Mouse (Mus musculus) forebrain, embryonic 12.5 days (tissue): ENCODE measurements around the gene Nnat. TPM values are rescaled to one million over a fixed set of nuclear protein-coding genes. Genes with fewer than 3 reads are reported as not detected.

Source experiments
- ATAC-seq: fragments of 200-750 bp; cut with Nextera tagmentation; 2 replicates; pipeline ENCODE4 v1.8.0; 2017; ENCODE audit warnings: moderate TSS enrichment; ENCODE audit not compliant: low FRiP score
- H3K27ac ChIP-seq: fragments of 300-500 bp; sonication (generic); 2 replicates; pipeline ENCODE4 v1.5.1; 2016; ENCODE audit warnings: mild to moderate bottlenecking
- H3K27me3 ChIP-seq: fragments of 300-500 bp; sonication (generic); 2 replicates; pipeline ENCODE4 v1.6.1; 2016; ENCODE audit warnings: mild to moderate bottlenecking
- H3K36me3 ChIP-seq: fragments of 300-500 bp; sonication (generic); replicated peaks from 2 replicates; pipeline ENCODE4 v1.6.1; 2016; ENCODE audit warnings: mild to moderate bottlenecking
- H3K4me1 ChIP-seq: fragments of 300-500 bp; sonication (generic); 2 replicates; pipeline ENCODE4 v1.6.1; 2016
- H3K4me2 ChIP-seq: fragments of 300-500 bp; sonication (generic); 2 replicates; pipeline ENCODE4 v1.6.1; 2016; ENCODE audit warnings: mild to moderate bottlenecking, moderate library complexity
- H3K4me3 ChIP-seq: fragments of 300-500 bp; sonication (generic); replicated peaks from 2 replicates; pipeline ENCODE4 v1.5.1; 2016; ENCODE audit warnings: mild to moderate bottlenecking
- H3K9ac ChIP-seq: fragments of 300-500 bp; sonication (generic); 2 replicates; pipeline ENCODE4 v1.6.1; 2016; ENCODE audit warnings: mild to moderate bottlenecking
- H3K9me3 ChIP-seq: fragments of 300-500 bp; sonication (generic); 2 replicates; pipeline ENCODE4 v1.6.1; 2016
- WGBS: fragments of 180-500 bp; shearing (Covaris S2); methylation state at CpG from one replicate; pipeline ENCODE4 v1.1.7; 2016; 5-methylcytosine and 5-hydroxymethylcytosine counted together
- polyA plus RNA-seq: library from polyadenylated mRNA; unstranded; fragments of >200 nt; fragmentation: Nextera tagmentation; extraction: Ambion mirVana; gene quantifications from 2 replicates; pipeline ENCODE4 v1.2.1, GENCODE M21; 2016

The Nnat gene
- 5,265 and 5,863 TPM in 2 replicates for polyA plus RNA-seq

DNA sequence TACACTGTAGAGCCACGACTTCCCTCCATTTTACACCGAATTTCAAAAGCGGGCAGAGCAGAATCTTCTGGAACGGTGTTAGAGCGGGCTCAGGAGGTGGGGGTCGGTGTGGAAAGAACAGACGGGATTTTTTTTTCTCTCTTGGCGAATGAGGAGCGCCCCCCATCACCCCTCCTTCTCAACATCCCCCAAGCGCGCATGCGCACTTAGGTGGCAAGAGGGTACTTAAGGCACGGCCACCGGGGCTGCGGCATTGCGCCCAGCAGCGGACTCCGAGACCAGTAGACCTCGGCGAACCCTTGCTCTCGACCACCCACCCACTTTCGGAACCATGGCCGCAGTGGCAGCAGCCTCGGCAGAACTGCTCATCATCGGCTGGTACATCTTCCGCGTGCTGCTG is at the start of gene Nnat:
Gene Nnat (plus strand): TSS at position 221 of the 400 bp plus-strand sequence.
- peaks cover 50% of the 10 kb centered on the region for H3K4me1 ChIP-seq
- 47% methylated on average over 27 of the region's 27 CpGs for WGBS
- peaks cover 82% of the 10 kb centered on the region for H3K36me3 ChIP-seq
- ATAC-seq, result peak; percentile 65
- peak within 1 kb of the TSS; percentile 93 for H3K27ac ChIP-seq
- peak within 1 kb of the TSS; percentile 68 for H3K4me2 ChIP-seq
- peak within 1 kb of the TSS; percentile 81 for H3K9ac ChIP-seq
- no peaks in the 10 kb centered on the region for H3K27me3 ChIP-seq
- H3K9me3 ChIP-seq, result peaks cover 33% of the 10 kb centered on the region
- peak within 1 kb of the TSS; percentile 60 for H3K4me3 ChIP-seq

- H3K36me3 ChIP-seq, result no peaks in the 10 kb centered on the region
- peaks cover 48% of the 10 kb centered on the region for H3K4me1 ChIP-seq
- peaks cover 28% of the 10 kb centered on the region for H3K27me3 ChIP-seq
- H3K4me2 ChIP-seq, result no peak overlapping the region
- WGBS, result 92% methylated on average over 9 of the region's 9 CpGs
- no peak for ATAC-seq
- H3K9me3 ChIP-seq, result no peaks in the 10 kb centered on the region
- H3K9ac ChIP-seq, result no peak overlapping the region
- no peak overlapping the region for H3K4me3 ChIP-seq
- no peak overlapping the region for H3K27ac ChIP-seq
Observed at GRCm38 (mm10) chr2:157512859-157513258, 47.0 kb upstream of the Nnat start.

DNA sequence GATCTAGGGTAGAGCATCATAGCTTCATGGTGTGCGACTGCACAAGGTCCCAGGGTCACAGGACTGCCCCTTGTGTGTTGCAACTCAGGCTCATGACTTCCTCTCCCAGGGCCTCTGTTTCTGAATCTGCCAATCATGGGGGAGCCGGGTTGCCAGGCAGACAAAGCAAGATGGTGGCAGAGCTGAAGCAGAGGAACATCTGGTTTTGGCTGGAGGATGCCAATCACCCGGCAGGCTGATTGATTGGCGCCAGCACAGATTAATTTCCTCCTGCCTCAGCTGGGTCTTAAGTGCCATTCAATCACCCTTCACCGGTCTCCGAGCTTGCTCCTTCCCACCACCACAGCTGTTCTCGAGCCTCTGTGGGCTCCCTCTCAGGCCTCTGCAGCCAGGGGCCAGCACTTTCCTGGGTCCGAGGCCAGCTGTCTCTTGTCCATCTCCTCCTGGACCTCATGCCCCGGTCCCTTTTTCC is 46.1 kb upstream of the Nnat start:
- Histone ChIP-seq H3K9me3 (no peaks in the 10 kb centered on the region), H3K27me3 (peaks cover 21% of the 10 kb centered on the region), H3K9ac (no peak overlapping the region), H3K27ac (peak overlapping the region; percentile 78), H3K36me3 (no peaks in the 10 kb centered on the region), H3K4me2 (no peak overlapping the region), H3K4me3 (no peak overlapping the region), H3K4me1 (peaks cover 57% of the 10 kb centered on the region)
- 18% methylated on average over 9 of the region's 9 CpGs for WGBS
- no peak for ATAC-seq

DNA sequence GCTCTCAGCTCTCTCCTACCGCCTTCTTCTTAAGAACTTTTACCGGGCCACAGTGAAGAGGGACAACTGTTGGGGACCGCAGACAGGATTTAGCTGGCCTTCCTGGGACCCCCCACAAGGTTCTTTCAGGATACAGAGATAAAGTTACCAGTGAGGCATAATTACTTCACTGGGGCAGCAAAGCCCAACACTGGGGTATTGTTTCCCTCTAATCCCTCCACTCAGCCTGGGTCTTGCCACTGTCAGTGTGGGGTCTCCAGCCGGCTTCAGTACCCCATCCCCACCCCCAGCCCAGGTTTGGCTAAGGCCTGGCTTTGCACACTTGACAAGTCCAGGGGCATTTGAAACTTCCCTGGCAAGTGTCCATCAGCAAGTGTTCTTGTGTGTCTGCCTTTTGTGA is 45.5 kb upstream of the Nnat start:
- Histone ChIP-seq H3K9ac (0 out of 2 replicates have a peak overlapping the region, but pooled peaks have one; percentile 17), H3K4me2 (no peak overlapping the region), H3K4me3 (no peak overlapping the region), H3K36me3 (no peaks in the 10 kb centered on the region), H3K9me3 (no peaks in the 10 kb centered on the region), H3K4me1 (peaks cover 60% of the 10 kb centered on the region), H3K27ac (peak overlapping the region; percentile 78), H3K27me3 (peaks cover 21% of the 10 kb centered on the region)
- no peak; the same call in 1 of the 2 replicates for ATAC-seq
- WGBS, result under 1% methylated on average over 4 of the region's 4 CpGs

GRCm38 (mm10) chr2:157517526-157517925 is 42.4 kb upstream of the Nnat start:
- ATAC-seq, result no peak
- Histone ChIP-seq H3K9ac (no peak overlapping the region), H3K36me3 (no peaks in the 10 kb centered on the region), H3K4me3 (no peak overlapping the region), H3K27me3 (peaks cover 21% of the 10 kb centered on the region), H3K27ac (peak overlapping the region; percentile 74), H3K9me3 (no peaks in the 10 kb centered on the region), H3K4me2 (no peak overlapping the region), H3K4me1 (peaks cover 69% of the 10 kb centered on the region)
- WGBS, result 40% methylated on average over 6 of the region's 6 CpGs

DNA sequence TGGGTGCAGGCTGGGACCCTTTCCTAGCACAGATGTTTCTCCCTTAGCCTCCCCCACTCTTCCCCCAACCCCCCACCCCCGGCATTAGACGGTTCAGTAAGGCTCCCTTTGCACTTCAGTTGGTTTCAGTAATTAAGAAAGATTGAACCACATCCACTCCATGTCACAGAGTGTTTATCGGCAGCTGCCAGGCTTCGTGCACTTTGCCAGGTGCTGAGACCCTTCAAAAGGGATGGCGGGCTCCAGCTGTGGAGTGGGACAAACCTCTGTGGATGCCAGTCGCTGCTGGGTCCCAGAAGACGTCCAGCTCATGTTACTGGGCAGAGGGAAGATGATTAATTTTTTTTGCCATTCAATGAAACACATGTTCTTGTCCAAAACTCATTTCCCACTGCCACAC is 41.4 kb upstream of the Nnat start:
- H3K9ac ChIP-seq, result no peak overlapping the region
- H3K27ac ChIP-seq, result peak overlapping the region; percentile 74; the same call in 1 of the 2 replicates
- no peak for ATAC-seq
- H3K9me3 ChIP-seq, result no peaks in the 10 kb centered on the region
- no peaks in the 10 kb centered on the region for H3K36me3 ChIP-seq
- H3K4me1 ChIP-seq, result peaks cover 66% of the 10 kb centered on the region
- no peak overlapping the region for H3K4me3 ChIP-seq
- H3K27me3 ChIP-seq, result peaks cover 19% of the 10 kb centered on the region
- WGBS, result 43% methylated on average over 7 of the region's 7 CpGs
- no peak overlapping the region for H3K4me2 ChIP-seq

DNA sequence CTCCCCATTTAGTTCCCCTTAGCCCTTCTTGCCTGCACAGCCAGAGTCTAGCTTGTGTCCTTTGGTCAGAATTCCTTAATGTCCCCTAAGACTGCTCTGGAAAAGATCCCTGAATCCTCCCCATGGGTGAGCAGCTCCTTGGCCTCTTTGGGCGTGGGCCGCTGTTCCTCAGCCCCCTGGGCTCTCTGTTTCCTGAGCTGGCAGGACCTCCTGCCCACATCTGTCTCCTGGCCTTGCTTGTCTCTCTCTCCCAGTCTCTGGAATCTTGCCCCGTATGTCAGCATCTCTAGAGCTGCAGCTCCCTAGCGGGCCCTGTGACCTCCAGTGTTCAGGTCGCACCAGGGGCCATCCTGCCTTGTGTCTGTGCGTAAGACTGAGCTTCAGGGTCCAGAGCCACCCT is 40.4 kb upstream of the Nnat start:
- H3K4me1 ChIP-seq, result peaks cover 60% of the 10 kb centered on the region
- no peak overlapping the region for H3K9ac ChIP-seq
- H3K27ac ChIP-seq, result 0 out of 2 replicates have a peak overlapping the region, but pooled peaks have one; percentile 14
- no peaks in the 10 kb centered on the region for H3K9me3 ChIP-seq
- ATAC-seq, result no peak
- no peak overlapping the region for H3K4me3 ChIP-seq
- no peaks in the 10 kb centered on the region for H3K36me3 ChIP-seq
- H3K4me2 ChIP-seq, result no peak overlapping the region
- peaks cover 15% of the 10 kb centered on the region; the same call in 1 of the 2 replicates for H3K27me3 ChIP-seq
- whole genome bisulfite sequencing, result 80% methylated on average over 6 of the region's 6 CpGs

DNA sequence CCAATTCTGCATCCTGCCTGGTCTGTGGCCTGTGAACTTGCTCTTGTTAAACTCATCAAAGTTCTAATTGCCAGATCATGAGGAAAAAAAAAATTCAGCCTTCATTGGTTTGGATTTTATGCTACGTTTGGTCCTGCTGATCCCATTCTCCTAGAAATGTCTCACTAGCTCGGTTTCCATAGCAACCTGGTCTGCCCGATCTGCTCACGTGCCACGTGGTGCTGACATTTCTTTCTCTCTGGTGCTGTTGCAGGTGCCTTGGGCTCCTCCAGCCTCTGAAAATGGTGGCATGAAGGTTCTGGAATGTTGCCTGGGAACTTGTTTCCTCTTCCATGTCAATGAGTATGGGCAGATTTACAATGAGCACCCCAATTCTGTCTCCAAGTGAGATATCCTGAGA is 39.4 kb upstream of the Nnat start:
- H3K27ac ChIP-seq, result peak overlapping the region; percentile 66
- ATAC-seq, result no peak
- 11% methylated on average over 5 of the region's 5 CpGs for WGBS
- H3K4me3 ChIP-seq, result no peak overlapping the region
- no peak overlapping the region; the same call in 1 of the 2 replicates for H3K4me2 ChIP-seq
- H3K27me3 ChIP-seq, result peaks cover 12% of the 10 kb centered on the region; the same call in 1 of the 2 replicates
- no peaks in the 10 kb centered on the region for H3K36me3 ChIP-seq
- H3K4me1 ChIP-seq, result peaks cover 59% of the 10 kb centered on the region
- no peak overlapping the region for H3K9ac ChIP-seq
- H3K9me3 ChIP-seq, result no peaks in the 10 kb centered on the region

DNA sequence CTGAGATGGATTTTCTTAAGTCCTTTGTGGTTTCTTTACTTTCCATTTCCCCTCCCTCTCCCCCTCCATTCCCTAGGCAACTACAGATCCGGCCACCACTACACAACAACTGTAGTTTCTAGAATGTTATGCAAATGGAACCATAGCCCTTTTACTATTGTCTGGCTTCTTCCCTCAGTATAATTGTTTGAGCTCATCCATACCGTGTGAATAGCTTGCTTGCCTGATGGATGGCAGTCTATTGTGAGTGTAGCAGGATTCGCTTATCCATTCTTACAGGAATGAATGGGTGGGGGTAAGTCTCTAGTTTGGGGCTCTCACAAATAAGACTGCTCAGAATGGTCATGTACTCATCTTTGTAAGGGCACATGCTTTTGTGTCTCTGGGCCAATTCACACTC is 37.3 kb upstream of the Nnat start:
- H3K4me3 ChIP-seq, result no peak overlapping the region
- no peak overlapping the region for H3K9ac ChIP-seq
- H3K36me3 ChIP-seq, result no peaks in the 10 kb centered on the region
- H3K4me1 ChIP-seq, result peaks cover 60% of the 10 kb centered on the region
- H3K4me2 ChIP-seq, result no peak overlapping the region
- WGBS, result 33% methylated on average over 3 of the region's 3 CpGs
- 0 out of 2 replicates have a peak, but pooled peaks cover 6% of the 10 kb centered on the region for H3K27me3 ChIP-seq
- 0 out of 2 replicates have a peak overlapping the region, but pooled peaks have one; percentile 50 for H3K27ac ChIP-seq
- 0 out of 2 replicates have a peak, but pooled peaks have one; percentile 14 for ATAC-seq
- H3K9me3 ChIP-seq, result no peaks in the 10 kb centered on the region

DNA sequence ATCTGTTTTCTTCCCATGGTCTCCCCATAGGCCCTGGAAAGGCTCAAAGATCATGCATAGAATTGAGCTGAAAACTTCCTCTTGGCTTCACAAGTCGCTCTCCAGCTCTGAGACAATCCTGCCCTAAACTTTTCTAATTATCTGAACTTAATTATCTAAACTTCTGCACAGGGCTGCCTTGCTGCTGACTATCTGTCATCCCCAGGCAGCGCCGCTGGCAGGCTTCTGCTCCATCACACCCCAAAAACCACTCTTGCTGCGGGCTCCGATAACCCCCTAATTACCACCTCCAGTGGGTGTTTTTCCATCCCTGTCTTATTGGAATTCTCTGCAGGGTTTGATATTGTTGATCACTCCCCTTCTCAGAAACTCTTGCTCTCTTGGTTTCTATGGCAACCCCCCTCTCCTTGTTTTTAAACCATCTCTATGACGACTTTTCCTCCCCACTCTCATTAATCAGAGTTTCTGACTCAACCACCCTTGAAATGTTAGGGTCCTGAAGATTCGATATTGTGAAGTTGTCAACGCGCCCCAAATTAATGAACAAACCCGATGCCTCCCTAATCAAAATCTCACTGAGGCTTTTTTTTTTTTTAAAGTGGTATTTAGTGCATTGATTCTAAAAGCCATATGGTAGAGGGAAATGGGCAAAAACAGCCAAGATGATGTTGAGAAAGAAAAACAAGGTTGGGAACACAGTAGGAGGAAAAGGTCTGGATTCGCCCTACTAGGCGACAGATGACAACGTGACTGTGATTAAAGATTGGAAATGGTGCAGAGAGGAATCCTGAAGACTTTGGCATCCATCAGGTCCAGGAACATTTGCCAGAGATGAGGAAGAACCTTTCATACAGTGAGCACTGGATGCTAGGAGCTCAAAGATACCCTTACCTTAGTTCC is 29.6 kb upstream of the Nnat start:
- 51% methylated on average over 13 of the region's 13 CpGs for WGBS
- H3K27me3 ChIP-seq, result peaks cover 21% of the 10 kb centered on the region
- no peaks in the 10 kb centered on the region for H3K36me3 ChIP-seq
- no peak overlapping the region for H3K4me2 ChIP-seq
- H3K9ac ChIP-seq, result no peak overlapping the region
- H3K27ac ChIP-seq, result peak overlapping the region; percentile 61
- no peak for ATAC-seq
- no peaks in the 10 kb centered on the region for H3K9me3 ChIP-seq
- no peak overlapping the region for H3K4me3 ChIP-seq
- peaks cover 51% of the 10 kb centered on the region for H3K4me1 ChIP-seq

DNA sequence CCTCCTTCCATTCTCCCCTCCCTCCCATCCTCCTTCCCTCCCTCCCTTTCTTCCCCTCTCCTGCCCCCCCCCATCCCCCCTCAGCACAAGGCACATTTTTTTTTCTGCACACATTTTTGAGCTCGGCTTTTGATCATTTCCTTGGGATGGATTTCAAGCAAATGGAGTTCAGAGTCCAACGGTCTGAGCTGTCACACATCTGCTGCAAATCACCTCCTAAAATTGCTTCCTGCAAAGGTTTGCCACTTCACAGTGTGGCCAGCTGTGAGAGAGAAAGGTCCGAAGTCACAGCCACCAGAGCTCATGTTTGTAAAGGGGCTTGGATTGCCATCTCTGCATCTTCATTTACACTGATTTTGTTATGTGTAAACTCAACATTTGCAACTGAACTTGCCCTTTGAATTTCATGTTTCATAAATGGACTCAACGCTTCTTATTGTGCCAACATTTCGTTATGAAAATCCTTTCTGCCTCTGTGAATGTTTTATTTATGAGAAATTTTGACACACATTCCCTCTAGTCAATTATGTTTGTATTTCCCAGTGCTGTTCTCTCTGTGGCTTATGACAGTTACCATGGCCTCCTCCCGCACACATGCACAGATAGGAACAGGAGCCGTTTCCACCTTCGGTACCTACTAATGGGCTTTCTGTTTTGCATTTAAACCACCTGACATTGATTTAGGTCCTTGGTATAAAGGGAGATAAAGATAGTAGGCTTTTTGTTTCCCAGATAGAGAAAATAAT is 28.0 kb upstream of the Nnat start:
- H3K4me1 ChIP-seq, result peaks cover 52% of the 10 kb centered on the region
- no peak overlapping the region for H3K9ac ChIP-seq
- peak overlapping the region; percentile 61 for H3K27ac ChIP-seq
- WGBS, result 51% methylated on average over 8 of the region's 8 CpGs
- no peaks in the 10 kb centered on the region for H3K36me3 ChIP-seq
- ATAC-seq, result no peak
- H3K9me3 ChIP-seq, result no peaks in the 10 kb centered on the region
- peaks cover 23% of the 10 kb centered on the region for H3K27me3 ChIP-seq
- no peak overlapping the region for H3K4me2 ChIP-seq
- H3K4me3 ChIP-seq, result no peak overlapping the region

DNA sequence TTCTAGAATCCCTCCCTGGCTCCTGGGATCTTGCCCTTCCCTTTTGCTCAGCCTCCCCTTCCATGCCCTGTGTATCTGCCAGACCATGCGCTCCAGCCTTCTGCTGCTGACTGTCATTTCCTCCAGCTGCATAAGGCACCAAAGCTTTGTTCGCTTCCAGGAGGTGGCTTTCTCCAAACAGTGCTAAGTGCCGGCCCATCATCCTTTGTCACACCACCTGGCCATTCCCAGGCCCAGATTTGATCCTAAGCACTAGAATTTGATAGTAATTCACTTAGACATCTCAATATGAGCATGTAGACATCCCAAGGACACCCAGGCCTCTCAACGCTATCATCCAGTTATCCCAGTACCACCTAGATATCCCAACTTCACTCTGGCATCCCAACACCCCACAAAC is 25.7 kb upstream of the Nnat start:
- Histone ChIP-seq H3K4me2 (no peak overlapping the region), H3K27me3 (peaks cover 37% of the 10 kb centered on the region), H3K36me3 (no peaks in the 10 kb centered on the region), H3K4me3 (no peak overlapping the region), H3K27ac (no peak overlapping the region), H3K9ac (no peak overlapping the region), H3K9me3 (no peaks in the 10 kb centered on the region), H3K4me1 (peaks cover 64% of the 10 kb centered on the region)
- ATAC-seq, result no peak
- WGBS, result 73% methylated on average over 4 of the region's 4 CpGs
